Mouse (Mus musculus) kidney, adult 2 months (tissue): ENCODE measurements around the gene Kcng3. TPM values are rescaled to one million over a fixed set of nuclear protein-coding genes. Genes with fewer than 3 reads are reported as not detected.

Experiments used
- DNase-seq: peaks from one replicate; pipeline ENCODE4 v3.0.0; 2021
- H3K27ac ChIP-seq: fragments of 200-500 bp; 2 replicates; pipeline ENCODE4 v1.5.1; 2012; ENCODE audit warnings: low read depth, low read length, control low read depth, inconsistent platforms; ENCODE audit not compliant: insufficient read depth
- H3K27me3 ChIP-seq: fragments of 200-500 bp; replicated peaks from 2 replicates; pipeline ENCODE4 v1.6.1; 2012; ENCODE audit warnings: mild to moderate bottlenecking, moderate library complexity, low read length, inconsistent platforms; ENCODE audit not compliant: control insufficient read depth, insufficient read depth
- H3K36me3 ChIP-seq: fragments of 200-500 bp; 2 replicates; pipeline ENCODE4 v1.6.1; 2012; ENCODE audit warnings: mild to moderate bottlenecking, moderate library complexity, low read length, inconsistent platforms; ENCODE audit not compliant: control insufficient read depth, insufficient read depth
- H3K4me1 ChIP-seq: fragments of 200-500 bp; 2 replicates; pipeline ENCODE4 v1.6.1; 2011; ENCODE audit warnings: low read length; ENCODE audit not compliant: control insufficient read depth, insufficient read depth
- H3K4me3 ChIP-seq: fragments of 200-500 bp; 2 replicates; pipeline ENCODE4 v1.5.1; 2011; ENCODE audit warnings: mild to moderate bottlenecking, low read depth, low read length, control low read depth; ENCODE audit not compliant: insufficient read depth
- CTCF ChIP-seq: fragments of 200-500 bp; conservative IDR thresholded peaks from 2 replicates; pipeline ENCODE4 v1.5.1; 2011; ENCODE audit warnings: low read depth, mild to moderate bottlenecking, control low read depth, low read length, moderate library complexity, mixed read lengths; ENCODE audit not compliant: insufficient read depth, insufficient read length
- POLR2A ChIP-seq: fragments of 200-500 bp; IDR thresholded peaks from one replicate; pipeline ENCODE4 v1.6.1; 2011; ENCODE audit warnings: low read depth, low read length, control low read depth
- WGBS: fragments of 180-500 bp; shearing (Covaris S2); methylation state at CpG from one replicate; pipeline ENCODE4 v1.1.7; 2018; 5-methylcytosine and 5-hydroxymethylcytosine counted together
- polyA plus RNA-seq: library from polyadenylated mRNA; depleted of rRNA; stranded (reverse); fragments of >200 nt; gene quantifications from 2 replicates; pipeline ENCODE4 v1.2.3, GENCODE M21; 2012

Gene Kcng3
- polyA plus RNA-seq, 1 experiment: 0.08 TPM

- Histone ChIP-seq H3K27me3 (no peaks in the 10 kb centered on the region; the same call in 1 of the 2 replicates), H3K27ac (no peak overlapping the region), H3K4me3 (no peak overlapping the region), H3K4me1 (no peaks in the 10 kb centered on the region), H3K36me3 (no peaks in the 10 kb centered on the region)
- no peak for TF ChIP-seq CTCF
- no peak for DNase-seq
- 95% methylated on average over 8 of the region's 8 CpGs for WGBS
Measured at GRCm38 (mm10) chr17:83587731-83588130, 44.0 kb downstream of the Kcng3 start.

- TF ChIP-seq POLR2A (no peak), CTCF (no peak)
- Histone ChIP-seq H3K4me1 (no peaks in the 10 kb centered on the region), H3K27ac (no peak overlapping the region), H3K27me3 (no peaks in the 10 kb centered on the region; the same call in 1 of the 2 replicates), H3K4me3 (no peak overlapping the region), H3K36me3 (no peaks in the 10 kb centered on the region)
- WGBS: 51% methylated on average over 2 of the region's 2 CpGs
- no peak for DNase-seq
Measured at GRCm38 (mm10) chr17:83582585-83582984, 49.1 kb downstream of the Kcng3 start.

DNA sequence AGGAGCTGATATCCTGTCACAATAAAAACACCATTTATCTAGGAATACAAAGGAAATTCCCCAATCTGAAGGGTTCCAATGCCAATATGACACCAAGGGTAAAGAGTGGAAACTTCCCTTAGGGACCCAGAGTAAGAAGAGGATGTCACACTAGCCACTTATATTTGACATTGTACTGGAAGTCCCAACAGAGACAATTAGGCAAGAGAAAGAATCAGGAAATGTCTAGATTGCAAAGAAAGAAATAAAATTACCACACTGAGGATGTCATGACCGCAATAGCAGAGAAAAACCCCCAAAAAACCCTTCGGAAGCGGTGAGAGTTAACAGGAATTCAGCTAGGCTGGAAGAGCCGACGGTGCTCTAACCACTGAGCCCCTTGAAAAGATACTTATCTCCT, 51.0 kb downstream of the Kcng3 start:
- DNase-seq: no peak
- no peaks in the 10 kb centered on the region for H3K27me3 ChIP-seq
- H3K36me3 ChIP-seq: no peaks in the 10 kb centered on the region
- WGBS: 86% methylated on average over 5 of the region's 5 CpGs
- no peak overlapping the region for H3K4me3 ChIP-seq
- H3K27ac ChIP-seq: no peak overlapping the region
- TF ChIP-seq POLR2A (no peak), CTCF (no peak)
- H3K4me1 ChIP-seq: no peaks in the 10 kb centered on the region

GRCm38 (mm10) chr17:83576810-83577371, 54.8 kb downstream of the Kcng3 start:
- Histone ChIP-seq H3K27ac (no peak overlapping the region), H3K4me3 (no peak overlapping the region), H3K4me1 (peaks cover 4% of the 10 kb centered on the region; the same call in 1 of the 2 replicates), H3K36me3 (no peaks in the 10 kb centered on the region), H3K27me3 (no peaks in the 10 kb centered on the region)
- no peak for DNase-seq
- WGBS: 91% methylated on average over 11 of the region's 11 CpGs
- TF ChIP-seq CTCF (no peak), POLR2A (no peak)

GRCm38 (mm10) chr17:83574615-83575014, 57.1 kb downstream of the Kcng3 start:
- Histone ChIP-seq H3K36me3 (no peaks in the 10 kb centered on the region), H3K4me3 (no peak overlapping the region), H3K27me3 (no peaks in the 10 kb centered on the region), H3K27ac (no peak overlapping the region), H3K4me1 (peaks cover 4% of the 10 kb centered on the region; the same call in 1 of the 2 replicates)
- DNase-seq: no peak
- TF ChIP-seq CTCF (no peak), POLR2A (no peak)
- 89% methylated on average over 8 of the region's 8 CpGs for WGBS

GRCm38 (mm10) chr17:83573128-83573527, 58.6 kb downstream of the Kcng3 start:
- DNase-seq: no peak
- WGBS: 66% methylated on average over 6 of the region's 6 CpGs
- TF ChIP-seq CTCF (no peak), POLR2A (no peak)
- no peaks in the 10 kb centered on the region for H3K27me3 ChIP-seq
- no peak overlapping the region for H3K4me3 ChIP-seq
- H3K36me3 ChIP-seq: no peaks in the 10 kb centered on the region
- H3K27ac ChIP-seq: no peak overlapping the region
- peaks cover 4% of the 10 kb centered on the region; the same call in 1 of the 2 replicates for H3K4me1 ChIP-seq

- WGBS: 18% methylated on average over 4 of the region's 4 CpGs
- peak; percentile 22 for DNase-seq
- peaks cover 4% of the 10 kb centered on the region; the same call in 1 of the 2 replicates for H3K4me1 ChIP-seq
Measured at GRCm38 (mm10) chr17:83572366-83572765, 59.3 kb downstream of the Kcng3 start.

More at GRCm38 (mm10) chr17:83572366-83572765, 59.3 kb downstream of the Kcng3 start:
- Histone ChIP-seq H3K36me3 (no peaks in the 10 kb centered on the region), H3K27ac (no peak overlapping the region), H3K4me3 (no peak overlapping the region), H3K27me3 (no peaks in the 10 kb centered on the region)
- peak; percentile 22; the same call in 1 of the 2 replicates for TF ChIP-seq CTCF
- no peak for TF ChIP-seq POLR2A
